Mouse (Mus musculus): ENCODE measurements at regions not wholly inside any gene's neighbourhood (a gene's known extent, or its start where the extent isn't known, plus 50 kb on each side); places are given as distances from the start of the nearest gene placed in this dataset.

GRCm38 (mm10) chr7:34538310-34539055, 118.0 kb downstream of the Kctd15 start:
- Histone ChIP-seq H3ac (ENCODE audit: control insufficient read depth, insufficient read length, low read depth) (no peak overlapping the region), H3K79me2 (ENCODE audit: control insufficient read depth, insufficient read depth) (no peaks in the 10 kb centered on the region), H3K27me3 (ENCODE audit: control insufficient read depth, insufficient read depth, insufficient read length) (no peaks in the 10 kb centered on the region), H3K79me3 (ENCODE audit: low read depth) (no peaks in the 10 kb centered on the region), H3K4me3 (ENCODE audit: insufficient read depth, poor library complexity, severe bottlenecking) (no peak overlapping the region), H3K36me3 (ENCODE audit: control insufficient read depth, insufficient read depth) (no peaks in the 10 kb centered on the region)
- TF ChIP-seq MYOG (IDR thresholded peaks at IDR 0.05; ENCODE audit: control insufficient read depth, extremely low read depth, insufficient read length), result no peak
- no peak for TF ChIP-seq CEBPB (IDR thresholded peaks at IDR 0.05; ENCODE audit: low read depth)
- TF ChIP-seq FOSL1 (IDR thresholded peaks at IDR 0.05; ENCODE audit: insufficient read depth, low read length, poor library complexity, severe bottlenecking), result no peak
- no peak for TF ChIP-seq USF1 (IDR thresholded peaks at IDR 0.05; ENCODE audit: low read depth)

DNA sequence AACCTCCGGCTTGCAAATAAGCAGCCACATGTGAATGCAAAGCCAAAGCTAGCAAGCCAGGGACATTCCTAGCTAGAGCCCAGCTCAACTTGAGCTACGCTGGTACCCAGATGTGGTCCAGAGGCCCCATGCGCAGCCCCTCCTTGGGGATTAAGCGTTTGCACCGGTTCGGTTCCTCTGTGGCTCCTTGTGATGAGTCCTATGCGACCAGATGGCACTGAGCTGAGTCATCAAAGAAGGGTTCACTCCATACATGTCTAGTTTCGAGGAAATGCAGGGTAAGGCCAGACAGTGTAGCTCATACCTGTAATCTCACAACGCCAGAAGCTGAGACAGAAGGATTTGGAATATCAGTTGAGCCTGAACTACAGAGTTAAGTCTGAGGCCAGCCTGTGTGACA, 119.4 kb downstream of the Kctd15 start:
- Histone ChIP-seq H3K79me3 (ENCODE audit: low read depth) (no peaks in the 10 kb centered on the region), H3K36me3 (ENCODE audit: control insufficient read depth, insufficient read depth) (no peaks in the 10 kb centered on the region), H3K79me2 (ENCODE audit: control insufficient read depth, insufficient read depth) (no peaks in the 10 kb centered on the region), H3ac (ENCODE audit: control insufficient read depth, insufficient read length, low read depth) (no peak overlapping the region), H3K4me3 (ENCODE audit: insufficient read depth, poor library complexity, severe bottlenecking) (no peak overlapping the region), H3K27me3 (ENCODE audit: control insufficient read depth, insufficient read depth, insufficient read length) (no peaks in the 10 kb centered on the region)
- no peak for TF ChIP-seq MAX (IDR thresholded peaks at IDR 0.05)

DNA sequence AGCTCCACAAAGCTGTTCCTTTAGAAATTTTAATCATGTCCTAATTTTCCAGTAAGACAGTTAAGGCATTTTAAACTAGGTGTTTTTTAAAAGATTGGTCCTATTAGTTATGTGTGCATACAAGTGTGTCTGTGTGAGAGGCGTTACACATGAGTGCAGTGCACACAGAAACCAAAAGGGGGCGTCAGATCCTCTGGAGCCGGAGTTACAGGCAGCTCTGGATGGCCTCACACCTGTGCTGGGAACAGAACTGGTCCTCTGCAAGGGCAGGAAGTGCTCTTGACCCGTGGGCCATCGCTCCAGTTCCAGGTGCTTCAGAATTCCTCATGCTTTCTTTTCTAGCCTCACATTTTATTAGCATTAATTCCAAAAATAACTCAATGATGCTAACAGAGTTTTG, 122.3 kb downstream of the Kctd15 start:
- Histone ChIP-seq H3K79me2 (ENCODE audit: control insufficient read depth, insufficient read depth) (no peaks in the 10 kb centered on the region), H3K79me3 (ENCODE audit: low read depth) (no peaks in the 10 kb centered on the region), H3K4me3 (ENCODE audit: insufficient read depth, poor library complexity, severe bottlenecking) (no peak overlapping the region), H3K36me3 (ENCODE audit: control insufficient read depth, insufficient read depth) (no peaks in the 10 kb centered on the region), H3ac (ENCODE audit: control insufficient read depth, insufficient read length, low read depth) (no peak overlapping the region), H3K27me3 (ENCODE audit: control insufficient read depth, insufficient read depth, insufficient read length) (no peaks in the 10 kb centered on the region)
- TF ChIP-seq MAX (IDR thresholded peaks at IDR 0.05), result no peak
- TF ChIP-seq MYOG (IDR thresholded peaks at IDR 0.05; ENCODE audit: control insufficient read depth, extremely low read depth, insufficient read length), result no peak
- TF ChIP-seq FOSL1 (IDR thresholded peaks at IDR 0.05; ENCODE audit: insufficient read depth, low read length, poor library complexity, severe bottlenecking), result no peak
- no peak for TF ChIP-seq CTCF (IDR thresholded peaks at IDR 0.05; ENCODE audit: control insufficient read depth, insufficient read depth, insufficient read length)
- no peak for TF ChIP-seq CEBPB (IDR thresholded peaks at IDR 0.05; ENCODE audit: low read depth)
- TF ChIP-seq MYOD1 (IDR thresholded peaks at IDR 0.05; ENCODE audit: control insufficient read depth, insufficient read length, low read depth), result no peak
- TF ChIP-seq USF1 (IDR thresholded peaks at IDR 0.05; ENCODE audit: low read depth), result no peak

DNA sequence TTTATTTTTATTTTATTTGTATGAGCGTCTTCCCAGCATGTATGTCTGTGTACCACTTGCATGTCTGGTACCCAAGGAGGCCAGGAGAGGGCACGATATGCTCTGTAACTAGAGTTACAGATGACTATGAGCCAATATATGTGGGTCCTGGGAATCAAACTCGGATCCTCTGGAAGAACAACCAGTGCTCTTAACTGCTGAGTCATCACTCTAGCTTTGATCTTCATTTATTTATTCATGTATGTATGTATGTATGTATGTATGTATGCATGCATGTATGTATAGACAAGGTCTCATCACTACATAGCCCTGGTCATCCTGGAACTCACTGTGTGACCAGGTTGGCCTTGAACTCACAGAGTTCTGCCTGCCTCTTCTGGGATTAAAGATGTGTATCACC, 124.9 kb downstream of the Kctd15 start:
- no peaks in the 10 kb centered on the region for H3K27me3 ChIP-seq (ENCODE audit: control insufficient read depth, insufficient read depth, insufficient read length)
- H3K79me2 ChIP-seq (ENCODE audit: control insufficient read depth, insufficient read depth), result no peaks in the 10 kb centered on the region
- H3ac ChIP-seq (ENCODE audit: control insufficient read depth, insufficient read length, low read depth), result no peak overlapping the region
- no peaks in the 10 kb centered on the region for H3K79me3 ChIP-seq (ENCODE audit: low read depth)
- no peaks in the 10 kb centered on the region for H3K36me3 ChIP-seq (ENCODE audit: control insufficient read depth, insufficient read depth)
- H3K4me3 ChIP-seq (ENCODE audit: insufficient read depth, poor library complexity, severe bottlenecking), result no peak overlapping the region
- TF ChIP-seq CEBPB (IDR thresholded peaks at IDR 0.05; ENCODE audit: low read depth) (no peak), MAX (IDR thresholded peaks at IDR 0.05) (no peak), MYOG (IDR thresholded peaks at IDR 0.05; ENCODE audit: control insufficient read depth, extremely low read depth, insufficient read length) (no peak), CTCF (IDR thresholded peaks at IDR 0.05; ENCODE audit: control insufficient read depth, insufficient read depth, insufficient read length) (no peak), FOSL1 (IDR thresholded peaks at IDR 0.05; ENCODE audit: insufficient read depth, low read length, poor library complexity, severe bottlenecking) (no peak), MYOD1 (IDR thresholded peaks at IDR 0.05; ENCODE audit: control insufficient read depth, insufficient read length, low read depth) (no peak)

DNA sequence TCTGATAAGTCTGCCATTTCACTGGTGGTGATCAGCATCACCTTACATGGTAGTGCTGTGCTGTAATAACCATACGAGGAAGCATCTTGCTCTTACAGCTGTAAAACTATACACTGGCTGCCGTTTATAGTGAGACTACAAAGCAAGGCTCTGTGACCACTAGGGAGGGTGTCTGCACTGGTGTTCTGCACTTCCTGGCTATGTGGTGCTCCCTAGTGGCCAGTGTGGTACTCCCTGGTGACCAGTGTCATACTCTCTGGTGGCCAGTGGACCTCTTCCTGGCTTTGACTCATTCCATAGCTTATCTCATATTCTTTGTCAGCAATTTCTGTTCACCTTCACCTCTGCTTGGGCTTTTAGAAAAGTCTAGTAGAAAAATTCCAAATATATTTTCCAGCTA, 114.7 kb upstream of the Lsm14a start:
- Histone ChIP-seq H3K4me3 (ENCODE audit: insufficient read depth, poor library complexity, severe bottlenecking) (no peak overlapping the region), H3K27me3 (ENCODE audit: control insufficient read depth, insufficient read depth, insufficient read length) (peaks cover 10% of the 10 kb centered on the region), H3K79me3 (ENCODE audit: low read depth) (no peaks in the 10 kb centered on the region), H3K36me3 (ENCODE audit: control insufficient read depth, insufficient read depth) (no peaks in the 10 kb centered on the region), H3ac (ENCODE audit: control insufficient read depth, insufficient read length, low read depth) (no peak overlapping the region), H3K79me2 (ENCODE audit: control insufficient read depth, insufficient read depth) (no peaks in the 10 kb centered on the region)
- TF ChIP-seq MAX (IDR thresholded peaks at IDR 0.05) (no peak), USF1 (IDR thresholded peaks at IDR 0.05; ENCODE audit: low read depth) (no peak), CEBPB (IDR thresholded peaks at IDR 0.05; ENCODE audit: low read depth) (no peak), FOSL1 (IDR thresholded peaks at IDR 0.05; ENCODE audit: insufficient read depth, low read length, poor library complexity, severe bottlenecking) (no peak), MYOD1 (IDR thresholded peaks at IDR 0.05; ENCODE audit: control insufficient read depth, insufficient read length, low read depth) (no peak), CTCF (IDR thresholded peaks at IDR 0.05; ENCODE audit: control insufficient read depth, insufficient read depth, insufficient read length) (peak; percentile 17)

DNA sequence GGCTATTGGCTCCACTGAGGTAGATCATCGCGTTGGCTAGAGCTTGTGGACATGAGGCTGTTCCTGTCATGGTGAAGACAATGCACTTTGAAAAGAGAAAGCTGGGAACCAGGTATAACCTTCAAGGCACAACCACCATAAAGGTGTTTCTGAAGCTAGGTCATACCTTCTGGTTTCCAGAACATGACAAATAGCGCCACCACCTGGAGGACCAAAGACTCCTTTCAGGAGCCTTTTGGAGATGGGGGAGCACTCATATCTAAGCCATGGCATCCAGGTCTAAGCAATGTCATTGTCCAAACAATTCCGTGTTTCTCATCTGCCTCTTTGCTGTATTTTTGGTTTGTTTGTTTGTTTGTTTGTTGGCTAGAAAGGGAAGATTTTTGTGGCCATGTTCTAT, 113.7 kb upstream of the Lsm14a start:
- H3ac ChIP-seq (ENCODE audit: control insufficient read depth, insufficient read length, low read depth), result no peak overlapping the region
- no peak for TF ChIP-seq MYOG (IDR thresholded peaks at IDR 0.05; ENCODE audit: control insufficient read depth, extremely low read depth, insufficient read length)
- no peak for TF ChIP-seq MAX (IDR thresholded peaks at IDR 0.05)
- no peak for TF ChIP-seq USF1 (IDR thresholded peaks at IDR 0.05; ENCODE audit: low read depth)
- TF ChIP-seq CTCF (IDR thresholded peaks at IDR 0.05; ENCODE audit: control insufficient read depth, insufficient read depth, insufficient read length), result no peak
- TF ChIP-seq FOSL1 (IDR thresholded peaks at IDR 0.05; ENCODE audit: insufficient read depth, low read length, poor library complexity, severe bottlenecking), result no peak
- TF ChIP-seq CEBPB (IDR thresholded peaks at IDR 0.05; ENCODE audit: low read depth), result no peak
- no peak for TF ChIP-seq MYOD1 (IDR thresholded peaks at IDR 0.05; ENCODE audit: control insufficient read depth, insufficient read length, low read depth)
- H3K79me3 ChIP-seq (ENCODE audit: low read depth), result no peaks in the 10 kb centered on the region
- no peaks in the 10 kb centered on the region for H3K79me2 ChIP-seq (ENCODE audit: control insufficient read depth, insufficient read depth)
- H3K4me3 ChIP-seq (ENCODE audit: insufficient read depth, poor library complexity, severe bottlenecking), result no peak overlapping the region
- peaks cover 10% of the 10 kb centered on the region for H3K27me3 ChIP-seq (ENCODE audit: control insufficient read depth, insufficient read depth, insufficient read length)
- H3K36me3 ChIP-seq (ENCODE audit: control insufficient read depth, insufficient read depth), result no peaks in the 10 kb centered on the region
